Mouse (Mus musculus) left cerebral cortex, adult 18-20 months (tissue): ENCODE measurements around the gene Zfp69. TPM values are rescaled to one million over a fixed set of nuclear protein-coding genes. Genes with fewer than 3 reads are reported as not detected.

Experiments
- DNase-seq, 2 experiments: peaks; one replicate each; pipeline ENCODE4 v3.0.0; 2021 to 2022; ENCODE audit warnings: low spot score in 2 of 2, mixed read lengths in 1 of 2
- long read RNA-seq, 2 experiments: library from polyadenylated mRNA; stranded (forward); transcript quantifications; one replicate each; pipeline ENCODE4 v2.0.0; 2021
- total RNA-seq, 2 experiments: library from RNA; stranded (reverse); gene quantifications; 2 replicates each; pipeline ENCODE4 v1.2.3; 2021

Zfp69 gene
- 1 to 10 TPM; 1.7 to 1.9 TPM for total RNA-seq
- long read RNA-seq, experiment 1, partial matches to known transcripts = 2 of 4 reads
- long read RNA-seq, experiment 1, other reads (novel, unspliced or antisense) = 2 of 4 reads
- long read RNA-seq, experiment 2, partial matches to known transcripts = 0 of 1 reads
- long read RNA-seq, experiment 2, other reads (novel, unspliced or antisense) = 1 of 1 reads

- peak; percentile 80 to 86 for DNase-seq
Observed at GRCm38 (mm10) chr4:120951428-120951973, at the start of gene Zfp69. Zfp69 (minus strand) TSS chr4:120951699.

GRCm38 (mm10) chr4:121001042-121001441 lies 49.5 kb upstream of the Zfp69 start:
- no peak for DNase-seq

GRCm38 (mm10) chr4:120995911-120996310 lies 44.4 kb upstream of the Zfp69 start:
- no peak for DNase-seq

- no peak for DNase-seq
Observed at GRCm38 (mm10) chr4:120993025-120993424, 41.5 kb upstream of the Zfp69 start.

- DNase-seq = no peak
Observed at GRCm38 (mm10) chr4:120992284-120992683, 40.8 kb upstream of the Zfp69 start.

- DNase-seq = no peak
Observed at GRCm38 (mm10) chr4:120987319-120987718, 35.8 kb upstream of the Zfp69 start.

GRCm38 (mm10) chr4:120986446-120986845 lies 34.9 kb upstream of the Zfp69 start:
- peak; percentile 36 to 41 for DNase-seq

- no peak for DNase-seq
Observed at GRCm38 (mm10) chr4:120978221-120978620, 26.7 kb upstream of the Zfp69 start.

GRCm38 (mm10) chr4:120975428-120975734 lies 23.9 kb upstream of the Zfp69 start:
- DNase-seq = no peak

GRCm38 (mm10) chr4:120974711-120975427 lies 23.4 kb upstream of the Zfp69 start:
- peak; percentile 25 to 35 for DNase-seq

- DNase-seq = no peak
Observed at GRCm38 (mm10) chr4:120971842-120972241, 20.3 kb upstream of the Zfp69 start.

GRCm38 (mm10) chr4:120969382-120970146 lies 18.1 kb upstream of the Zfp69 start:
- peak; percentile 47 to 50 for DNase-seq

GRCm38 (mm10) chr4:120968486-120968885 lies 17.0 kb upstream of the Zfp69 start:
- DNase-seq = no peak

GRCm38 (mm10) chr4:120955586-120955985 lies 4.1 kb upstream of the Zfp69 start:
- DNase-seq = no peak

GRCm38 (mm10) chr4:120953667-120954066 lies 2.2 kb upstream of the Zfp69 start:
- no peak for DNase-seq

- no peak for DNase-seq
Observed at GRCm38 (mm10) chr4:120953038-120953437, 1.5 kb upstream of the Zfp69 start.

- no peak for DNase-seq
Observed at GRCm38 (mm10) chr4:120952163-120952562, 664 bp upstream of the Zfp69 start.

GRCm38 (mm10) chr4:120950763-120951427 lies 604 bp downstream of the Zfp69 start:
- DNase-seq = no peak

- no peak for DNase-seq
Observed at GRCm38 (mm10) chr4:120948938-120949337, 2.6 kb downstream of the Zfp69 start.

- no peak for DNase-seq
Observed at GRCm38 (mm10) chr4:120935006-120935405, 16.5 kb downstream of the Zfp69 start.

GRCm38 (mm10) chr4:120930736-120931135 lies 20.8 kb downstream of the Zfp69 start:
- no peak for DNase-seq
